Mouse (Mus musculus) ES-E14 (cell line): ENCODE measurements at regions not wholly inside any gene's neighbourhood (a gene's known extent, or its start where the extent isn't known, plus 50 kb on each side); places are given as distances from the start of the nearest gene placed in this dataset.

Source experiments
- DNase-seq: peaks from one replicate; pipeline ENCODE4 v3.0.0-alpha.2; 2013; ENCODE audit warnings: low read depth, low spot score
- H3K27ac ChIP-seq: 2 replicates; pipeline ENCODE4 v1.5.1; 2012; ENCODE audit warnings: low read depth, mild to moderate bottlenecking, low read length, moderate library complexity, mixed read lengths; ENCODE audit not compliant: poor library complexity, insufficient read depth, severe bottlenecking
- H3K36me3 ChIP-seq: 2 replicates; pipeline ENCODE4 v1.6.1; 2012; ENCODE audit warnings: mild to moderate bottlenecking, low read length, moderate library complexity, mixed read lengths; ENCODE audit not compliant: control insufficient read depth, poor library complexity, insufficient read depth, severe bottlenecking
- H3K4me1 ChIP-seq, 2 experiments: fragments of 150-350 bp in 1 of 2; sonication (generic) in 1 of 2; 2 replicates each; pipeline ENCODE4 v1.6.1; 2012; ENCODE audit warnings: low read length in 2 of 2, mild to moderate bottlenecking in 1 of 2, mixed read lengths in 1 of 2; ENCODE audit not compliant: control insufficient read depth in 2 of 2, insufficient read depth in 2 of 2, poor library complexity in 1 of 2
- H3K4me3 ChIP-seq, 2 experiments: fragments of 150-350 bp in 1 of 2; sonication (generic) in 1 of 2; 2 replicates each; pipeline ENCODE4 v1.5.1; 2012; ENCODE audit warnings: low read length in 2 of 2, low read depth in 1 of 2, mild to moderate bottlenecking in 1 of 2, mixed read lengths in 1 of 2; ENCODE audit not compliant: insufficient read depth in 1 of 2, poor library complexity in 1 of 2, severe bottlenecking in 1 of 2
- H3K9ac ChIP-seq: 2 replicates; pipeline ENCODE4 v1.6.1; 2012; ENCODE audit warnings: low read depth, mild to moderate bottlenecking, low read length, mixed read lengths; ENCODE audit not compliant: poor library complexity, insufficient read depth, severe bottlenecking
- H3K9me3 ChIP-seq: fragments of 150-350 bp; sonication (generic); 2 replicates; pipeline ENCODE4 v1.6.1; 2012; ENCODE audit warnings: low read depth, mild to moderate bottlenecking, low read length; ENCODE audit not compliant: control insufficient read depth, insufficient read depth
- CHD2 ChIP-seq: IDR thresholded peaks from 2 replicates; pipeline ENCODE4 v1.6.1; 2014; ENCODE audit warnings: mild to moderate bottlenecking, low read depth, low read length, inconsistent platforms
- HCFC1 ChIP-seq: IDR thresholded peaks from 2 replicates; pipeline ENCODE4 v1.6.1; 2012; ENCODE audit warnings: low read length, inconsistent platforms, borderline replicate concordance; ENCODE audit not compliant: insufficient read depth
- MAFK ChIP-seq: IDR thresholded peaks from 2 replicates; pipeline ENCODE4 v1.6.1; 2014; ENCODE audit warnings: mild to moderate bottlenecking, low read depth, low read length, inconsistent platforms; ENCODE audit not compliant: insufficient read depth
- ZC3H11A ChIP-seq: IDR thresholded peaks from 2 replicates; pipeline ENCODE4 v1.6.1; 2012; ENCODE audit warnings: low read depth, mild to moderate bottlenecking, inconsistent platforms, low read length, borderline replicate concordance
- ZNF384 ChIP-seq: IDR thresholded peaks from 2 replicates; pipeline ENCODE4 v1.6.1; 2012; ENCODE audit warnings: low read depth, low read length, inconsistent platforms
- in situ Hi-C, 2 experiments: fragments of 600-800 bp; cut with MboI; formaldehyde crosslinking; loops; one replicate each; pipeline ENCODE4 v1.15.1; 2025; ENCODE audit warnings: low sequenced_read_pairs in 2 of 2, inconsistent platforms in 1 of 2; ENCODE audit not compliant: unreplicated experiment in 2 of 2

DNA sequence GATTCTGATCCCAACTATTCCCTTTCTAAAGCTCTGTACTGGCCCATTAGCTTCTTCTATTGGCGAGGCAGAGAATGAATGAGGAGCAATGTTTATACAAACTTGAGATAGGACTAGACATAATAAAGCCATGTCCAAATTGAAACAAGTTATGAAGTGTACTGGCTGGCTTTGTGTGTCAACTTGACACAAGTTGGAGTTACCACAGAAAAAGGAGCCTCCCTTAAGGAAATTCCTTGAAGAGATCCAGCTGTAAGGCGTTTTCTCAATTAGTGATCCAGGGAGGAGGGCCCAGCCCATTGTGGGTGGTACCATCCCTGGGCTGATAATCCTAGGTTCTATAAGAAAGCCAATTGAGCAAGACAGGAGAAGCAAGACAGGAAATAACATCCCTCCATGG lies 135.9 kb upstream of the Cr2 start:
- DNase-seq, result no peak
- no peaks in the 10 kb centered on the region for H3K36me3 ChIP-seq
- H3K9ac ChIP-seq, result no peak overlapping the region
- in situ Hi-C loops, result no loop called here
- no peaks in the 10 kb centered on the region for H3K4me1 ChIP-seq
- peaks cover 2% of the 10 kb centered on the region; the same call in 1 of the 2 replicates for H3K9me3 ChIP-seq
- no peak overlapping the region for H3K4me3 ChIP-seq
- no peak for TF ChIP-seq CHD2
- no peak overlapping the region for H3K27ac ChIP-seq

DNA sequence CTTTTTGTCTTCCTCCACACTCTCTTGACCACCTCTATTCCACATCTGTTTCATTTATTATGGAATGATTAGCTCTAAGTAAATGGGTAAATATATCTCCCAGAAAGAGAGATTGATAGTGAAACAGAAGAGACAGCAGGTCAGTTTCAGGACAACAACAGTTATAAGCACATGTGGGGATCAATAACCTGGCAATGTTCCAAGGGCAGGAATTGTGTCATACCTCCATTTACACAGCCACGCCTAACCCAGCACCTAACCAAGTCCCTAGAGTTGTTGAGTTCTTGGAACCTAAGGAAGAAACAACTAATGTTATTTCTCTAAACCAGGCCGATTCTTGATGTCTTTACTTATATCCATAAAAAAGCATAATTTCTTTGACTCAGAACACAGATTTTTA lies 108.6 kb upstream of the Cr2 start:
- in situ Hi-C loops, result no loop called here
- no peak for TF ChIP-seq CHD2
- no peak for TF ChIP-seq ZC3H11A
- TF ChIP-seq MAFK, result no peak
- no peak for TF ChIP-seq HCFC1
- no peak for TF ChIP-seq ZNF384
- Histone ChIP-seq H3K27ac (no peak overlapping the region), H3K9ac (no peak overlapping the region), H3K4me1 (no peaks in the 10 kb centered on the region), H3K4me3 (no peak overlapping the region), H3K9me3 (0 out of 2 replicates have a peak, but pooled peaks cover 2% of the 10 kb centered on the region), H3K36me3 (no peaks in the 10 kb centered on the region)
- no peak for DNase-seq

DNA sequence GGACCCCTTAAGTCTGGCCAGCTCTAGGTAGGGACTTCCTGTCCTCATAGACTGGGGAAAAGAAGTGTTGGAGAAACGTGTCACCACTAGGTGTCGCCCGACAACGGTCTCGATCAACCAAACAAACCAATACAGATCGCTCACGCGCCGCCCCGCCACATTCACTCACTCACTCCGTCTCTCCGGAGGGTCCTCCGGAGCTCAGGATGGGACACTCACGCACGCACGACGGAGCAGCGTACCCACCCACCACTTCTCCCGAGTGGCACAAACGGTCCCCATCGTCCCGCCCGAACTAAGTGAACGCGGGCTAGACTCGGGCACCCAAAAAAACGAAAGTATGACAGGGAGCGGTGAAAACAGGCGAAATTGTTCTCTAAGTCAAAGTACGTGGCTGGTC lies 65.0 kb upstream of the Cr2 start:
- H3K9me3 ChIP-seq, result no peaks in the 10 kb centered on the region
- TF ChIP-seq ZC3H11A (no peak), CHD2 (no peak)
- H3K4me1 ChIP-seq, result no peaks in the 10 kb centered on the region
- H3K4me3 ChIP-seq, result no peak overlapping the region
- DNase-seq, result peak; percentile 100
- H3K9ac ChIP-seq, result no peak overlapping the region
- H3K27ac ChIP-seq, result no peak overlapping the region
- in situ Hi-C loops, result no loop called here
- no peaks in the 10 kb centered on the region for H3K36me3 ChIP-seq

DNA sequence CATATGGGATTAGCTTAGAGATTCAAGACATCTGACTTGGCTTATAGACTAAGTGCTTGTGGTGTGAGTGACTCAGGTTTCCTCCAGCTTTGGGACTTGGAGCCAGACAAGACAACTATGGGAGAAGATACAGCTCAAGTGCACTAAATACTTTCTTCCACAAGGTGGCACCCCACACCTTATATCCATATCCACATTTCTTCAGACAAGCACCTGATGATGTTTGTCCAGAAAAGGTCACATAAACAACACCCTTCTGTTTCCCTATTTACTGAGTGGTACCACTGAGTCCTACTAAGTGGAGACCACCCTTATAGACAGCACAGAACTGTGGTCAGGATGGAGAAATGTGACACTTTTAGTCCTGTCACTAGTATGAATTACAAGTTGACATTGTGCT lies 56.1 kb upstream of the Cr2 start:
- no peaks in the 10 kb centered on the region for H3K36me3 ChIP-seq
- H3K4me1 ChIP-seq, result no peaks in the 10 kb centered on the region
- H3K27ac ChIP-seq, result no peak overlapping the region
- H3K9me3 ChIP-seq, result no peaks in the 10 kb centered on the region
- in situ Hi-C loops, result no loop called here
- TF ChIP-seq CHD2 (no peak), ZC3H11A (peak; percentile 19; the same call in 1 of the 2 replicates)
- peak; percentile 48 for DNase-seq
- H3K4me3 ChIP-seq, result no peak overlapping the region
- no peak overlapping the region for H3K9ac ChIP-seq

DNA sequence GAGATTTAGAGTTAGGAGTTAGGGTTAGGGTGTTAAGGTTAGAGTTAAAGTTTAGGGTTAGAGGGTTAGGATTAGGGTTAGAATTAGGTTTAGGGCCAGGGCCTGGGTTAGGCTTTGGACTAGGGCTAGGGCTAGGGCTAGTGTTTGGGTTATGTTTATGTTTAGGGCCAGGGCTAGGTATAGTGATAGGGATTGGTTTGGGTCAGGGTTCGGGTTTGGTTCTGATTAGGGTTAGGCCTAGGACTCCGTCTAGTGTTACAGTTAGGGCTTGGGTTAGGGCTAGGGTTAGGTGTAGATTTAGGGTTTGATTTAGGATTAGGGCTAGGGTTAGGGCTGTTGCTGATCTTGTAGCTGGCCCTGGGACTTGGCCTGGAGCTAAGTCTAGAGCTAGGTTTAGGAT lies 50.5 kb upstream of the Cr2 start:
- H3K4me3 ChIP-seq, result no peak overlapping the region
- no peaks in the 10 kb centered on the region for H3K36me3 ChIP-seq
- in situ Hi-C loops, result no loop called here
- no peaks in the 10 kb centered on the region for H3K9me3 ChIP-seq
- no peak overlapping the region for H3K27ac ChIP-seq
- no peak overlapping the region for H3K9ac ChIP-seq
- DNase-seq, result no peak
- no peaks in the 10 kb centered on the region for H3K4me1 ChIP-seq
- no peak for TF ChIP-seq ZC3H11A
- no peak for TF ChIP-seq MAFK
- no peak for TF ChIP-seq CHD2
- TF ChIP-seq ZNF384, result no peak
- no peak for TF ChIP-seq HCFC1
